Mouse (Mus musculus): ENCODE results near the gene Etl4.

GRCm38 (mm10) chr2:20435530-20435929 is 526.0 kb downstream of the Etl4 start:
- TF ChIP-seq CTCF (IDR thresholded peaks at IDR 0.05; ENCODE audit: low read depth), result no peak
- TF ChIP-seq EP300 (optimal IDR thresholded peaks at IDR 0.05), result no peak
